Mouse (Mus musculus): ENCODE results near the gene Ralgps1.

DNA sequence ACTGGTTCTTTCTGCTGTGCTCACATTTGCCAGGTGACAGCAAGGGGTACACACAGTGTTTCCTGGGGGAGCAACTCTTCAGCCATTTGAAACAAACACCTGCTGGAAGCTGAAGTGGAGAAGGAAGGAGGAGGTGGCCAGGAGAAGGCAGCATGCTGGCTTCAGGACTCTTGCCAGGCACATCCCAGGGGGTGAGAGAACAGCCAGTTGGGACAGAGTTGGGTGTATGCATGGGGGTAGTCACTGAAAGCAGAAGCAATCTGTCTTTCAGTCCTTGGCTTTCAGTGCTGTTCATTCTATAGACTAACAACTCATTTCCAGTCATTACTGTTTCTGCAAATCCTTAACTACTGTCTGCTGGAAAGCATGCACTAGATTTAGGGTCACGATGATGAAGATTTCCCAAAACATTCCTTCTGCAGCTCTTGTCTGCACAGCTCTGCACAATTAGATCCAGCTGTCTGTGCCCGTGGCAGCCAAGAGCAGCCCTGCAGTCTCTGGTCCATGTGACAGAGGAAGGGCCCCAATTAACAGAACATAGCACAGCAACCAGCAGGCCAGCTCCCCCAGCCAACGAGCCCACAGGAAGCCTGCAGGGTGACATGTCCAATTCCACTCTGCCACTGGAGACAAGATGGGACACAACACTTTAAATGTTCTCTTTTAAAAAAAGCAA lies 70.8 kb downstream of the Ralgps1 start:
- TF ChIP-seq CTCF (IDR thresholded peaks at IDR 0.05; ENCODE audit: low read depth) = no peak
- TF ChIP-seq EP300 (optimal IDR thresholded peaks at IDR 0.05) = no peak
